In the genomic region with DNA sequence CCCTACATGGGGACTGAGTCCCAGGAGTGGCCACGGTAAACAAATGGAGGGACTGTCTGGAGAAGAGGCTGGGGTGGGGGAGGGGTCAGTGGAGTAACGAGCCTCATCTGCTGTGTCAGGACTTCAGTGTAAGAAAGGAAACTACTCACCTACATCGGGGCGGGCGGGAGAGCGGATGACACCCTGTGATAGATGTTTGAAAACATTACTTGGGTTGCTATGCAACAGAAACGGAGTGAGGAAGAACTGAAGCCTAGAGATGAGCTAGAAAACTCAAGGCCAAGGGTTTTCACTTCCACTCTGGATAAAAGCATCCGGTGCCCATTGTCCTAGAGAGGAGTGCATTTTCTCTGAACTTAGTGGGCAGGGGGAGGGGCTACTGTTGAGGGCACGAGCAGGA, we compare ENCODE assay signal across 9 mouse cellular contexts. TPM values are rescaled to one million over a fixed set of nuclear protein-coding genes. Genes with fewer than 3 reads are reported as not detected.
DNase-seq lines count a peak whose midpoint lies in the region; ATAC-seq lines count a peak whose summit lies in the region.
"Had no signal": no experiment of that assay in that cellular context is flagged by ENCODE, and none has a peak within 500 bp of the region (broad histone marks: within the 10 kb centered on the region; RNA-seq: fewer than 3 reads in every experiment).

No protein-coding gene starts in this region.

- 31% methylated on average over 9 of the region's 9 CpGs for WGBS in liver, embryonic 12.5 days (ENCODE audit: insufficient replicate concordance)
- WGBS in neural tube, embryonic 13.5 days, result 29% methylated on average over 9 of the region's 9 CpGs
- 37% methylated on average over 9 of the region's 9 CpGs for WGBS in kidney, embryonic 16.5 days

- H3K36me3 ChIP-seq in liver, embryonic 12.5 days, result no peaks in the 10 kb centered on the region
- H3K36me3 ChIP-seq in neural tube, embryonic 13.5 days, result no peaks in the 10 kb centered on the region
- no peaks in the 10 kb centered on the region for H3K36me3 ChIP-seq in kidney, embryonic 16.5 days (ENCODE audit: insufficient read depth, low read length)

- H3K9ac ChIP-seq in liver, embryonic 12.5 days, result no peak overlapping the region
- no peak overlapping the region for H3K9ac ChIP-seq in neural tube, embryonic 13.5 days
- no peak overlapping the region for H3K9ac ChIP-seq in kidney, embryonic 16.5 days (replicated peaks; ENCODE audit: low read length)

- peak; percentile 38; the same call in 1 of the 2 replicates for ATAC-seq in liver, embryonic 12.5 days
- ATAC-seq in neural tube, embryonic 13.5 days (ENCODE audit: low read depth), result 0 out of 2 replicates have a peak, but pooled peaks have one; percentile 32
- no peak for ATAC-seq in kidney, embryonic 16.5 days (ENCODE audit: low FRiP score, low TSS enrichment)

- no peak for DNase-seq in liver
- peak; percentile 71 for DNase-seq in T-cell, adult 2 months (ENCODE audit: low spot score)
- DNase-seq in induced T-regulatory cell, adult 2 months (ENCODE audit: low read depth), result peak; percentile 97
- DNase-seq in adrenal gland, adult 18-20 months (ENCODE audit: low spot score in 2 of 2), result no peak
- no peak for DNase-seq in layer of hippocampus, postnatal 10 days (ENCODE audit: low spot score in 2 of 2)
- DNase-seq: embryo, embryonic 11 days had no signal

- H3K4me1 ChIP-seq in liver, embryonic 12.5 days, result peaks cover 37% of the 10 kb centered on the region
- H3K4me1 ChIP-seq in neural tube, embryonic 13.5 days (replicated peaks), result peaks cover 15% of the 10 kb centered on the region
- no peaks in the 10 kb centered on the region for H3K4me1 ChIP-seq in kidney, embryonic 16.5 days (ENCODE audit: insufficient read depth, low read length)

- H3K27ac ChIP-seq in liver, embryonic 12.5 days, result peak overlapping the region; percentile 48; the same call in 1 of the 2 replicates
- no peak overlapping the region for H3K27ac ChIP-seq in neural tube, embryonic 13.5 days (replicated peaks)
- no peak overlapping the region for H3K27ac ChIP-seq in kidney, embryonic 16.5 days (ENCODE audit: low read length)

- no peaks in the 10 kb centered on the region for H3K9me3 ChIP-seq in liver, embryonic 12.5 days (replicated peaks)
- H3K9me3 ChIP-seq in neural tube, embryonic 13.5 days, result no peaks in the 10 kb centered on the region
- H3K9me3 ChIP-seq in kidney, embryonic 16.5 days (ENCODE audit: low read length), result no peaks in the 10 kb centered on the region

- no peak overlapping the region for H3K4me3 ChIP-seq in liver, embryonic 12.5 days
- no peak overlapping the region for H3K4me3 ChIP-seq in neural tube, embryonic 13.5 days
- H3K4me3 ChIP-seq in kidney, embryonic 16.5 days (ENCODE audit: low read length), result no peak overlapping the region

- no peak overlapping the region for H3K4me2 ChIP-seq in liver, embryonic 12.5 days
- no peak overlapping the region for H3K4me2 ChIP-seq in neural tube, embryonic 13.5 days
- H3K4me2 ChIP-seq in kidney, embryonic 16.5 days (replicated peaks; ENCODE audit: low read depth, low read length), result no peak overlapping the region

- no peaks in the 10 kb centered on the region for H3K27me3 ChIP-seq in liver, embryonic 12.5 days (replicated peaks)
- no peaks in the 10 kb centered on the region for H3K27me3 ChIP-seq in neural tube, embryonic 13.5 days
- H3K27me3 ChIP-seq in kidney, embryonic 16.5 days (ENCODE audit: insufficient read depth, low read length), result no peaks in the 10 kb centered on the region

RNA-seq across cellular contexts. Expression of a gene that starts 6.3 kb away (rescaled TPM):
- polyA plus RNA-seq in liver, embryonic 12.5 days (2016; fragmentation: Nextera tagmentation; extraction: Ambion mirVana), result 1.1 and 1.4 TPM in 2 replicates
- polyA plus RNA-seq in neural tube, embryonic 13.5 days (2015; fragmentation: Nextera tagmentation; extraction: Ambion mirVana), result 0.22 and 0.46 TPM in 2 replicates
- under 1 TPM; 0.13 to 0.16 TPM for total RNA-seq in adrenal gland, adult 18-20 months (2021)
- under 1 TPM; 0.41 to 0.47 TPM for total RNA-seq in layer of hippocampus, postnatal 10 days (2021)
- 0.32 and 0.36 TPM in 2 replicates for polyA plus RNA-seq in kidney, embryonic 16.5 days (2015; fragmentation: Nextera tagmentation; extraction: Ambion mirVana)

RNA-seq across cellular contexts. Expression of a gene that starts 29.4 kb away (rescaled TPM):
- polyA plus RNA-seq in liver, embryonic 12.5 days (2016; fragmentation: Nextera tagmentation; extraction: Ambion mirVana), result 39.7 and 42.0 TPM in 2 replicates
- 26.3 and 30.5 TPM in 2 replicates for polyA plus RNA-seq in neural tube, embryonic 13.5 days (2015; fragmentation: Nextera tagmentation; extraction: Ambion mirVana)
- 10 to 100 TPM; 33.2 to 33.4 TPM for total RNA-seq in adrenal gland, adult 18-20 months (2021)
- total RNA-seq in layer of hippocampus, postnatal 10 days (2021), result 10 to 100 TPM; 23.7 to 24.2 TPM
- polyA plus RNA-seq in kidney, embryonic 16.5 days (2015; fragmentation: Nextera tagmentation; extraction: Ambion mirVana), result 36.6 and 38.3 TPM in 2 replicates

RNA-seq across cellular contexts. Expression of a gene that starts 29.6 kb away (rescaled TPM):
- polyA plus RNA-seq in liver, embryonic 12.5 days (2016; fragmentation: Nextera tagmentation; extraction: Ambion mirVana), result 173 and 177 TPM in 2 replicates
- polyA plus RNA-seq in neural tube, embryonic 13.5 days (2015; fragmentation: Nextera tagmentation; extraction: Ambion mirVana), result 20.9 and 23.3 TPM in 2 replicates
- total RNA-seq in adrenal gland, adult 18-20 months (2021), result 1 to 10 TPM; 1.1 to 2.5 TPM
- 1 to 10 TPM; 4.5 to 5.3 TPM for total RNA-seq in layer of hippocampus, postnatal 10 days (2021)
- 112 and 117 TPM in 2 replicates for polyA plus RNA-seq in kidney, embryonic 16.5 days (2015; fragmentation: Nextera tagmentation; extraction: Ambion mirVana)

RNA-seq across cellular contexts. Expression of a gene that starts 40.5 kb away (rescaled TPM):
- polyA plus RNA-seq in liver, embryonic 12.5 days (2016; fragmentation: Nextera tagmentation; extraction: Ambion mirVana), result 55.6 and 59.2 TPM in 2 replicates
- 103 and 105 TPM in 2 replicates for polyA plus RNA-seq in neural tube, embryonic 13.5 days (2015; fragmentation: Nextera tagmentation; extraction: Ambion mirVana)
- total RNA-seq in adrenal gland, adult 18-20 months (2021), result 10 to 100 TPM; 75.6 to 81.7 TPM
- total RNA-seq in layer of hippocampus, postnatal 10 days (2021), result 10 to 100 TPM; 58.4 to 59.6 TPM
- 81.2 and 85.3 TPM in 2 replicates for polyA plus RNA-seq in kidney, embryonic 16.5 days (2015; fragmentation: Nextera tagmentation; extraction: Ambion mirVana)

RNA-seq across cellular contexts. Expression of a gene that starts 54.5 kb away (rescaled TPM):
- 128 and 138 TPM in 2 replicates for polyA plus RNA-seq in liver, embryonic 12.5 days (2016; fragmentation: Nextera tagmentation; extraction: Ambion mirVana)
- polyA plus RNA-seq in neural tube, embryonic 13.5 days (2015; fragmentation: Nextera tagmentation; extraction: Ambion mirVana), result 29.9 and 33.0 TPM in 2 replicates
- 10 to 100 TPM; 17.5 to 25.9 TPM for total RNA-seq in adrenal gland, adult 18-20 months (2021)
- 10 to 100 TPM; 26.2 to 27.4 TPM for total RNA-seq in layer of hippocampus, postnatal 10 days (2021)
- 12.0 and 12.8 TPM in 2 replicates for polyA plus RNA-seq in kidney, embryonic 16.5 days (2015; fragmentation: Nextera tagmentation; extraction: Ambion mirVana)

Comparison
In these comparisons a context has a peak if more than half of its experiments do, and no peak if none do; other contexts are left out.
1. DNase-seq: peak in T-cell, adult 2 months (single experiment) and induced T-regulatory cell, adult 2 months (single experiment); none in liver (single experiment), adrenal gland, adult 18-20 months (0 of 2) and layer of hippocampus, postnatal 10 days (0 of 2).